ENCODE assay signal across 8 mouse cellular contexts in the genomic region with DNA sequence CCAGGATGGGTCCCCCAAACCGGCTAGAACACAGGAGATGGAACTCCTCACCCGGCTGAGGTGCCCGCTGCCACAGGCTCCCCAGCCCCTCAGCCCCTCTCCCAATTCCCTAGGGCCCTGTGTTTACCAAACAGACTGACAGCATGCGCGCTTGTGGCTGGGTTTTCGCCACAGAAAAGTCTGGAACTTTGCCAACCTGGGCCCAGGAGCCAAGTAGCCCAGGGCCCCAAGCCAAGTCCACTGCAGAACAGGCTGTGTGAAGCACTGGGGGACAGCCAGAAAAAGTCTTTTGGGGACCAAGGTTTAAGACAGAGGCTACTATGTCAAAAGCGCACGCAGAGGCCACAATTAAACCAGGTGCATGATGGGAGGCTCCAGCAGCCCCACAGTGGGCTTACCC. TPM values are rescaled to one million over a fixed set of nuclear protein-coding genes. Genes with fewer than 3 reads are reported as not detected.
DNase-seq lines count a peak whose midpoint lies in the region.

No protein-coding gene starts in this region.

- DNase-seq in gastrocnemius, adult 18-20 months (ENCODE audit: low spot score): peak; percentile 50
- DNase-seq in gastrocnemius, postnatal 25 days: no peak
- peak; percentile 86 to 88 for DNase-seq in adrenal gland, postnatal 36 days
- DNase-seq in frontal cortex, postnatal 25 days (ENCODE audit: low spot score in 2 of 2): peak; percentile 33 to 64
- peak; percentile 73 to 78 for DNase-seq in kidney, adult 8-10 months
- peak; percentile 93 for DNase-seq in left cerebral cortex, postnatal 4 days
- peak; percentile 89 to 91 for DNase-seq in right cerebral cortex, postnatal 10 days (ENCODE audit: low spot score in 2 of 2)
- no peak for DNase-seq in spleen, adult 12 weeks (ENCODE audit: low spot score)

- intact Hi-C loops in left cerebral cortex, postnatal 4 days (cut with DNase I): no loop called here

RNA-seq across cellular contexts. Expression of a gene that starts 39.8 kb away (rescaled TPM):
- total RNA-seq in gastrocnemius, adult 18-20 months (2021): under 1 TPM; 0.33 to 0.66 TPM
- under 1 TPM; 0.29 to 0.54 TPM for total RNA-seq in gastrocnemius, postnatal 25 days (2021)
- total RNA-seq in adrenal gland, postnatal 36 days (2021): 100 to 1,000 TPM in 1 of 2 experiments, 10 to 100 TPM in 1; 52.1 to 118 TPM
- total RNA-seq in left cerebral cortex, postnatal 4 days (2021): 10 to 100 TPM in 1 of 2 experiments, 1 to 10 TPM in 1; 8.7 to 10.4 TPM

RNA-seq across cellular contexts. Expression of a gene that starts 50.6 kb away (rescaled TPM):
- total RNA-seq in gastrocnemius, adult 18-20 months (2021): 1 to 10 TPM; 1.8 to 2.1 TPM
- total RNA-seq in gastrocnemius, postnatal 25 days (2021): 1 to 10 TPM; 1.6 to 2.7 TPM
- total RNA-seq in adrenal gland, postnatal 36 days (2021): 1 to 10 TPM; 1.5 to 2.7 TPM
- total RNA-seq in left cerebral cortex, postnatal 4 days (2021): 1 to 10 TPM in 1 of 2 experiments, under 1 TPM in 1; 0.64 to 1.1 TPM

Comparison
In these comparisons a context has a peak if more than half of its experiments do, and no peak if none do; other contexts are left out.
1. DNase-seq: peak in gastrocnemius, adult 18-20 months (single experiment), adrenal gland, postnatal 36 days (2 of 2), frontal cortex, postnatal 25 days (2 of 2), kidney, adult 8-10 months (2 of 2), left cerebral cortex, postnatal 4 days (single experiment) and right cerebral cortex, postnatal 10 days (2 of 2); none in gastrocnemius, postnatal 25 days (single experiment) and spleen, adult 12 weeks (single experiment).
2. RNA of a gene that starts 39.8 kb away (total RNA-seq): 52.1 to 118 TPM in adrenal gland, postnatal 36 days and 8.7 to 10.4 TPM in left cerebral cortex, postnatal 4 days; 0.33 to 0.66 TPM in gastrocnemius, adult 18-20 months and 0.29 to 0.54 TPM in gastrocnemius, postnatal 25 days; every median in the first group is over 4 times any median in the second.